Mouse (Mus musculus): ENCODE measurements around the gene Pick1.

GRCm38 (mm10) chr15:79191426-79191825 is 37.5 kb upstream of the Pick1 start:
- TF ChIP-seq POLR2A (IDR thresholded peaks at IDR 0.05; ENCODE audit: extremely low read depth, insufficient read depth, low read length) (no peak), CTCF (IDR thresholded peaks at IDR 0.05; ENCODE audit: extremely low read depth, insufficient read depth, low read length) (no peak)
